Mouse (Mus musculus): ENCODE measurements around the gene Camta1. TPM values are rescaled to one million over a fixed set of nuclear protein-coding genes. Genes with fewer than 3 reads are reported as not detected.
A peak's percentile ranks its signal among the peaks of the same experiment; 100 is the strongest.

Camta1 gene
- total RNA-seq, 1 experiment = 9.3 TPM

DNA sequence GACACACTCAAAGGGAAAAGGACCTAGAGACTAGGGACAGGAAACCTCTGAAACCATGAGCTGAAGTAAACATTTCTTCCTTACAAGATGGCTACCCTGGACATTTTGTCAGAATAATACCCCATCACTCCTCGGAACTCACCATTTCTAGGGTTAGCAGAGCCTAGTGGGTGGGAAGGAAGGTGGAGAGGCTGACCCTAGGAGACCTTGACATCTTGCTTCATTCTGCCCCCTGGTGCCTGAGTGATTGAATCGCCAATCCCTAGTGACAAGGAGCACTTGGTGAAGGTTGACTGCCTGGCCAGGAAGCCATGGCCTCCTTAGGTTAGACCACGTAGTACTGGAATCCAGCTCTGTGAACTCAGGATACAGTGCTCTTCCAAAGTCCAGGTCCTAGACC lies 576.2 kb downstream of the Camta1 start:
- Histone ChIP-seq H3K9ac (ENCODE audit: insufficient read depth, low read depth, low read length, poor library complexity, severe bottlenecking) (no peak overlapping the region), H3K36me3 (ENCODE audit: control insufficient read depth, insufficient read depth, low read length, poor library complexity, severe bottlenecking) (no peaks in the 10 kb centered on the region), H3K4me3 (ENCODE audit: insufficient read depth in 1 of 2, low read depth in 1 of 2, low read length in 2 of 2, poor library complexity in 1 of 2, severe bottlenecking in 1 of 2) (no peak overlapping the region), H3K27ac (ENCODE audit: insufficient read depth, low read depth, low read length, poor library complexity, severe bottlenecking) (no peak overlapping the region), H3K9me3 (ENCODE audit: control insufficient read depth, insufficient read depth, low read depth, low read length) (no peaks in the 10 kb centered on the region), H3K4me1 (ENCODE audit: control insufficient read depth in 2 of 2, insufficient read depth in 2 of 2, low read length in 2 of 2, poor library complexity in 1 of 2) (no peaks in the 10 kb centered on the region)
- DNase-seq (ENCODE audit: low read depth, low spot score) = peak; percentile 50
- in situ Hi-C loops (cut with MboI; ENCODE audit: low sequenced_read_pairs in 2 of 2, unreplicated experiment in 2 of 2) = no loop called here
- TF ChIP-seq MAFK (IDR thresholded peaks at IDR 0.05; ENCODE audit: insufficient read depth, low read depth, low read length) (no peak), ZC3H11A (IDR thresholded peaks at IDR 0.05; ENCODE audit: borderline replicate concordance, low read depth, low read length) (no peak), ZNF384 (IDR thresholded peaks at IDR 0.05; ENCODE audit: low read depth, low read length) (no peak), CHD2 (IDR thresholded peaks at IDR 0.05; ENCODE audit: low read depth, low read length) (no peak), HCFC1 (IDR thresholded peaks at IDR 0.05; ENCODE audit: borderline replicate concordance, insufficient read depth, low read length) (no peak)

DNA sequence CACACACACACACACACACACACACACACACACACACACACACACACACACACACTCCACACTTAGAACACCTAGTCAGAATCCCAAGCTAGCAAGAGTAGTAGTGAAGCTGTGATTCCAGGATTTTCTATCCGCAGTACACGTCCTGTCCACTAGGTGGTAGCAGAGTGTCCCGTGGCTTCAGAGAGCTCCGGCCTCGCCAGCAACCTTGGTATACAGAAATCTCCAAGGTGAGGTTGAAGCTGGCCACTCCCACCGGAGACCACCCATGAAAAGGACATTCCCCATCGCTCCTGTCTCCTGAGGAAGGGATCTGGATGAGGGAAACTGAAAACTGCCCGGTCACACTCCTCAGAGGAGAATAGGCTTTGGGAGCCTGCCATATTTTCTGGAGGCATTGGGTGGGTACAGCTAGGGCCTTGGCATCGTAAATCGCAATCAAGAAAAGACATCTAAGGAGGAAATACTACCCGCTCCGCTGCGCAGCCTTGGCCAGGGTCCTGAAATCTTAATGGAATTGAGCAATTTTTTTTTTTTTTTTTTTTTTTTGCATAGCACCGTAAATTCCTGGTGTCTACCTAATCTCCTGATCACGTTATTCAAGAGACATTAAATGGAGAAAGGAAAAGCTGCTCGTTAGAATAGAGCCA lies 578.5 kb downstream of the Camta1 start:
- TF ChIP-seq ZC3H11A (IDR thresholded peaks at IDR 0.05; ENCODE audit: borderline replicate concordance, low read depth, low read length) = no peak; the same call in 1 of the 2 replicates
- peak; percentile 77 for TF ChIP-seq ZNF384 (IDR thresholded peaks at IDR 0.05; ENCODE audit: low read depth, low read length)
- Histone ChIP-seq H3K4me3 (ENCODE audit: insufficient read depth in 1 of 2, low read depth in 1 of 2, low read length in 2 of 2, poor library complexity in 1 of 2, severe bottlenecking in 1 of 2) (no peak overlapping the region), H3K27ac (ENCODE audit: insufficient read depth, low read depth, low read length, poor library complexity, severe bottlenecking) (no peak overlapping the region), H3K36me3 (ENCODE audit: control insufficient read depth, insufficient read depth, low read length, poor library complexity, severe bottlenecking) (no peaks in the 10 kb centered on the region), H3K4me1 (ENCODE audit: control insufficient read depth in 2 of 2, insufficient read depth in 2 of 2, low read length in 2 of 2, poor library complexity in 1 of 2) (no peaks in the 10 kb centered on the region), H3K9me3 (ENCODE audit: control insufficient read depth, insufficient read depth, low read depth, low read length) (no peaks in the 10 kb centered on the region), H3K9ac (ENCODE audit: insufficient read depth, low read depth, low read length, poor library complexity, severe bottlenecking) (no peak overlapping the region)
- DNase-seq (ENCODE audit: low read depth, low spot score) = peak; percentile 75
- in situ Hi-C loops (cut with MboI; ENCODE audit: low sequenced_read_pairs in 2 of 2, unreplicated experiment in 2 of 2) = no loop called here

DNA sequence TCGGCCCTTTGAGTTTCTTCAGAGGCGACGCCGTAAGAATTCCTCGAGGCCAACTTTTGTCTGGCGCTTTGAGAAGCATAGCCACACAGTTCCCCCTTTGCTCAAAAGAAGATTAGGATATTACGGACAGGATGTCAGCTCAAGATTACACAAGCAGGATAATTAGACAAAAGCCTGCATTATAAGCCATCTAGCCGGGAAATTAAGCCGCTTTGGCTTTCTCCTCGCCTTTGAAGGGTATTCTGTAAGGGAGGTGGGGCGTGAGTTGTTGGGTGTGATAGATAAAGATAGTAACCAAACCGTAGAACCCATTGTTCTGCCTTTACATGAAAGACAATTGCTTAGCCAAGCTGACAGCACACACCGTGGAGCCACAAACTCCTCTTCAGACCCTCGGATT lies 579.6 kb downstream of the Camta1 start:
- Histone ChIP-seq H3K4me3 (ENCODE audit: insufficient read depth in 1 of 2, low read depth in 1 of 2, low read length in 2 of 2, poor library complexity in 1 of 2, severe bottlenecking in 1 of 2) (no peak overlapping the region), H3K4me1 (ENCODE audit: control insufficient read depth in 2 of 2, insufficient read depth in 2 of 2, low read length in 2 of 2, poor library complexity in 1 of 2) (no peaks in the 10 kb centered on the region), H3K27ac (ENCODE audit: insufficient read depth, low read depth, low read length, poor library complexity, severe bottlenecking) (no peak overlapping the region), H3K9me3 (ENCODE audit: control insufficient read depth, insufficient read depth, low read depth, low read length) (no peaks in the 10 kb centered on the region), H3K36me3 (ENCODE audit: control insufficient read depth, insufficient read depth, low read length, poor library complexity, severe bottlenecking) (no peaks in the 10 kb centered on the region), H3K9ac (ENCODE audit: insufficient read depth, low read depth, low read length, poor library complexity, severe bottlenecking) (no peak overlapping the region)
- TF ChIP-seq CHD2 (IDR thresholded peaks at IDR 0.05; ENCODE audit: low read depth, low read length) (no peak), MAFK (IDR thresholded peaks at IDR 0.05; ENCODE audit: insufficient read depth, low read depth, low read length) (no peak), HCFC1 (IDR thresholded peaks at IDR 0.05; ENCODE audit: borderline replicate concordance, insufficient read depth, low read length) (no peak), ZNF384 (IDR thresholded peaks at IDR 0.05; ENCODE audit: low read depth, low read length) (no peak), ZC3H11A (IDR thresholded peaks at IDR 0.05; ENCODE audit: borderline replicate concordance, low read depth, low read length) (no peak)
- DNase-seq (ENCODE audit: low read depth, low spot score) = no peak
- in situ Hi-C loops (cut with MboI; ENCODE audit: low sequenced_read_pairs in 2 of 2, unreplicated experiment in 2 of 2) = no loop called here

DNA sequence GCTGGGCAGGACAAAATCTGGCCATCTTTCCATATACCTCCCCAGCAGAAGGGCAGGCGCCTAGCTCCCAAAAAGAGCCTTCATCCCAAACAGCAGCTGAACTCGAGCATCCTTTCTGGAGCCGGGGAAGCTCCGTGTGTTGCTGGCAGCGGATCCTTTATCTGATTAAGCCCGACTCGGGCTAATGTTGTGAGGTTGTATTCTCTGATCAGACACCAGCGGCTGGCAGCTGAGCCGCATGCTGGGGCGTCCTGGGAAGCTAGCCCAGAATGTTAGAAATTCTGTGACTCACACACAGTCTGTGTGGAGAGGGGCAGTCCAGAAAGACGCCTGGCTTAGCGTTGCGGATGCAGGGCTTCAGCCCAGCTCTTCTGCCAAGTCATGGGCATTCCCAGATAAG lies 586.4 kb downstream of the Camta1 start:
- no peak for TF ChIP-seq MAFK (IDR thresholded peaks at IDR 0.05; ENCODE audit: insufficient read depth, low read depth, low read length)
- no peak for TF ChIP-seq ZNF384 (IDR thresholded peaks at IDR 0.05; ENCODE audit: low read depth, low read length)
- no peak overlapping the region for H3K27ac ChIP-seq (ENCODE audit: insufficient read depth, low read depth, low read length, poor library complexity, severe bottlenecking)
- no peak overlapping the region for H3K9ac ChIP-seq (ENCODE audit: insufficient read depth, low read depth, low read length, poor library complexity, severe bottlenecking)
- H3K4me3 ChIP-seq (ENCODE audit: insufficient read depth in 1 of 2, low read depth in 1 of 2, low read length in 2 of 2, poor library complexity in 1 of 2, severe bottlenecking in 1 of 2) = no peak overlapping the region
- H3K36me3 ChIP-seq (ENCODE audit: control insufficient read depth, insufficient read depth, low read length, poor library complexity, severe bottlenecking) = no peaks in the 10 kb centered on the region
- in situ Hi-C loops (cut with MboI; ENCODE audit: low sequenced_read_pairs in 2 of 2, unreplicated experiment in 2 of 2) = no loop called here
- DNase-seq (ENCODE audit: low read depth, low spot score) = no peak
- no peaks in the 10 kb centered on the region for H3K9me3 ChIP-seq (ENCODE audit: control insufficient read depth, insufficient read depth, low read depth, low read length)
- no peaks in the 10 kb centered on the region for H3K4me1 ChIP-seq (ENCODE audit: control insufficient read depth in 2 of 2, insufficient read depth in 2 of 2, low read length in 2 of 2, poor library complexity in 1 of 2)

DNA sequence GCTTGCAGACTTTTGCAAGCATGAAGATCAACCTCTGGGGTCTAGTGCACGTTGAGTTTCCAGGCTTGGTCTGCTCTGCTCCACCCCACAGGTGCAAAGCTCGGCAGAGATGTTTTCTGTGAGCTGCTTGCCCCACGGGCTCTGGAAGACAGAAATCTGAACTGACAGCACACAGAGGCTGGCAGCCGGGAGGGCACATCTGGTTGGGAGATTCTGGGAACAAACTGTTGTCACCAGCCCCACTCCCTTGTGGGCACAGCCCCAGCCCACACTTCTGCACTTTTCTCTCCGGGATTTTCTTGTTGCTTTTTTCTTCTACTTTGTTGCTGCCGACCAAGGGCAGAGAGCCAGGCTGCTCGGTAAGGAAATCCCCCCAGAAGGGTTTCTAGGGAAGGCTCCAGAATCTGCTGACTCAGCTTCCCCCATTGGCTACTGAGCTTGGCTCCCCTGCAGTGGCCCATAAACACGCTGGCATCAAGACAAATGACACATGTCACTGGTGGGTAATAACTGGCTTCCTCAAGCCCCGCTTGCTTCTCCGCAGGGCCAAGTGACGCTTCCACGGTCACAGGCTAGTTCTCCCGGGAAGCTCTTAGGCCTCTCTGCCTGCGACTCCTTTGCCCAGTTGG lies 597.8 kb downstream of the Camta1 start:
- H3K4me1 ChIP-seq (ENCODE audit: control insufficient read depth in 2 of 2, insufficient read depth in 2 of 2, low read length in 2 of 2, poor library complexity in 1 of 2) = peaks cover 0 to 5% of the 10 kb centered on the region in 2 experiments; a peak in 1 of 4 replicates
- in situ Hi-C loops (cut with MboI; ENCODE audit: low sequenced_read_pairs in 2 of 2, unreplicated experiment in 2 of 2) = no loop called here
- TF ChIP-seq MAFK (IDR thresholded peaks at IDR 0.05; ENCODE audit: insufficient read depth, low read depth, low read length) = peak; percentile 95
- TF ChIP-seq HCFC1 (IDR thresholded peaks at IDR 0.05; ENCODE audit: borderline replicate concordance, insufficient read depth, low read length) = no peak
- H3K27ac ChIP-seq (ENCODE audit: insufficient read depth, low read depth, low read length, poor library complexity, severe bottlenecking) = no peak overlapping the region
- H3K9ac ChIP-seq (ENCODE audit: insufficient read depth, low read depth, low read length, poor library complexity, severe bottlenecking) = no peak overlapping the region
- no peaks in the 10 kb centered on the region for H3K36me3 ChIP-seq (ENCODE audit: control insufficient read depth, insufficient read depth, low read length, poor library complexity, severe bottlenecking)
- no peaks in the 10 kb centered on the region for H3K9me3 ChIP-seq (ENCODE audit: control insufficient read depth, insufficient read depth, low read depth, low read length)
- no peak overlapping the region for H3K4me3 ChIP-seq (ENCODE audit: insufficient read depth in 1 of 2, low read depth in 1 of 2, low read length in 2 of 2, poor library complexity in 1 of 2, severe bottlenecking in 1 of 2)
- no peak for DNase-seq (ENCODE audit: low read depth, low spot score)

Measured in ES-E14 (cell line).